Mouse (Mus musculus): ENCODE results near the gene Crybb1. TPM values are rescaled to one million over a fixed set of nuclear protein-coding genes. Genes with fewer than 3 reads are reported as not detected.

The Crybb1 gene
- polyA plus RNA-seq, 1 experiment: 0.40 TPM

DNA sequence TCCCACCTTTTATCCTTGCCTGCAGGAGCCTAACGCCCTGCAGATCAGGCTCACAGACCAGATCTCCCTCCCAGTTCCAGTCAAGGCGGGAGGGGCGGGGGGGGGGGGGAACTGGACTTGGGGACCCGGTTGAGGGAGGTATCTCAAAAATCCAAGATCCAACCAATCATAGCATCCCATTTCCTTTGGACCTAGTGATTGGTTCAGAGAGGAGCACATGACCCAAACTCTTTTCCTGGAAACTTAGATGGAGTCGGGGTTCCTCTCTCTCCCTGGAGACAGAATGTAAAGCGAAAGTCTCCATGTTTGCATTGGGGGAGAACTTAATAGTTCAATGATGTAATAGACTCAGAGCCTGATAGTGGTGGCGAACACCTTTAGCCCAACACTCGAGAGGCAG is 8.2 kb upstream of the Crybb1 start:
- H3K4me3 ChIP-seq (ENCODE audit: control insufficient read depth, insufficient read depth, low read length): no peak overlapping the region
- TF ChIP-seq POLR2A (IDR thresholded peaks at IDR 0.05; ENCODE audit: control insufficient read depth, extremely low read depth, insufficient read depth, low read length, poor library complexity) (no peak), CTCF (IDR thresholded peaks at IDR 0.05; ENCODE audit: borderline replicate concordance, control insufficient read depth, extremely low read depth, insufficient read depth, low read length, poor library complexity) (no peak)
- DNase-seq: no peak
- no peaks in the 10 kb centered on the region for H3K36me3 ChIP-seq (ENCODE audit: control insufficient read depth, insufficient read depth, low read length)
- 90% methylated on average over 8 of the region's 8 CpGs for WGBS
- no peaks in the 10 kb centered on the region for H3K27me3 ChIP-seq (ENCODE audit: control insufficient read depth, insufficient read depth, low read length)
- peaks cover under 1% of the 10 kb centered on the region; the same call in 1 of the 2 replicates for H3K4me1 ChIP-seq (replicated peaks; ENCODE audit: control insufficient read depth, insufficient read depth, low read length)
- no peak overlapping the region for H3K27ac ChIP-seq (ENCODE audit: control insufficient read depth, insufficient read depth, low read length)

GRCm38 (mm10) chr5:112249106-112249505 is 6.5 kb upstream of the Crybb1 start:
- Histone ChIP-seq H3K27ac (ENCODE audit: control insufficient read depth, insufficient read depth, low read length) (no peak overlapping the region), H3K36me3 (ENCODE audit: control insufficient read depth, insufficient read depth, low read length) (no peaks in the 10 kb centered on the region), H3K4me1 (replicated peaks; ENCODE audit: control insufficient read depth, insufficient read depth, low read length) (peaks cover 10% of the 10 kb centered on the region), H3K4me3 (ENCODE audit: control insufficient read depth, insufficient read depth, low read length) (no peak overlapping the region), H3K27me3 (ENCODE audit: control insufficient read depth, insufficient read depth, low read length) (no peaks in the 10 kb centered on the region)
- no peak for TF ChIP-seq CTCF (IDR thresholded peaks at IDR 0.05; ENCODE audit: borderline replicate concordance, control insufficient read depth, extremely low read depth, insufficient read depth, low read length, poor library complexity)
- TF ChIP-seq POLR2A (IDR thresholded peaks at IDR 0.05; ENCODE audit: control insufficient read depth, extremely low read depth, insufficient read depth, low read length, poor library complexity): no peak
- WGBS: 97% methylated on average over 11 of the region's 11 CpGs
- no peak for DNase-seq

DNA sequence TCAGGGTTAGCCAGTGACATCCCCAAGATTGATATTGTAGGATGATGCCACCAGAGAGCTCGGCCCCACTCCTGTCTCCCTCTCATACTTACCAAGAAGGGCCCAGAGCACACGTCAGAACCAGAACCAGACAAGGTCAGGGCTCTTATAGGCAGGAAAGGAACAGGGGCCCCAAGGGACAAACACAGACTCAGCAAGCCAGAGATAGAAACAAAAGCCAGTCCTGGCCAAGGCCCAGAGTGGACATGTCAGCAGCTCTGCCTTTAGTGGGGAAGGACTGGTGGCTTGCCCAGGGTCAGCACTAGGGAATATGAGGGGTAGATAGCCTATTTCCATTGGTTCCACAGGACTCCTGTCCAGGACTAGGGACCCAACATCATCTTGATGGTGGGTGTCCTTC is 3.2 kb upstream of the Crybb1 start, which contains the start of gene Cryba4:
Gene Cryba4, minus strand, starts transcription at position 119 of the 400 bp plus-strand sequence.
- no peak for DNase-seq
- Histone ChIP-seq H3K27me3 (ENCODE audit: control insufficient read depth, insufficient read depth, low read length) (no peaks in the 10 kb centered on the region), H3K4me1 (replicated peaks; ENCODE audit: control insufficient read depth, insufficient read depth, low read length) (peaks cover 13% of the 10 kb centered on the region), H3K36me3 (ENCODE audit: control insufficient read depth, insufficient read depth, low read length) (no peaks in the 10 kb centered on the region), H3K27ac (ENCODE audit: control insufficient read depth, insufficient read depth, low read length) (no peak within 1 kb of the TSS), H3K4me3 (ENCODE audit: control insufficient read depth, insufficient read depth, low read length) (no peak within 1 kb of the TSS)
- TF ChIP-seq CTCF (IDR thresholded peaks at IDR 0.05; ENCODE audit: borderline replicate concordance, control insufficient read depth, extremely low read depth, insufficient read depth, low read length, poor library complexity): no peak
- 92% methylated on average over 2 of the region's 2 CpGs for WGBS

GRCm38 (mm10) chr5:112253169-112253568 is 2.4 kb upstream of the Crybb1 start:
- no peak for DNase-seq
- Histone ChIP-seq H3K4me1 (replicated peaks; ENCODE audit: control insufficient read depth, insufficient read depth, low read length) (peaks cover 13% of the 10 kb centered on the region), H3K4me3 (ENCODE audit: control insufficient read depth, insufficient read depth, low read length) (no peak overlapping the region), H3K36me3 (ENCODE audit: control insufficient read depth, insufficient read depth, low read length) (no peaks in the 10 kb centered on the region), H3K27me3 (ENCODE audit: control insufficient read depth, insufficient read depth, low read length) (no peaks in the 10 kb centered on the region), H3K27ac (ENCODE audit: control insufficient read depth, insufficient read depth, low read length) (no peak overlapping the region)
- WGBS: 13% methylated on average over 8 of the region's 8 CpGs
- TF ChIP-seq POLR2A (IDR thresholded peaks at IDR 0.05; ENCODE audit: control insufficient read depth, extremely low read depth, insufficient read depth, low read length, poor library complexity) (no peak), CTCF (IDR thresholded peaks at IDR 0.05; ENCODE audit: borderline replicate concordance, control insufficient read depth, extremely low read depth, insufficient read depth, low read length, poor library complexity) (no peak)

DNA sequence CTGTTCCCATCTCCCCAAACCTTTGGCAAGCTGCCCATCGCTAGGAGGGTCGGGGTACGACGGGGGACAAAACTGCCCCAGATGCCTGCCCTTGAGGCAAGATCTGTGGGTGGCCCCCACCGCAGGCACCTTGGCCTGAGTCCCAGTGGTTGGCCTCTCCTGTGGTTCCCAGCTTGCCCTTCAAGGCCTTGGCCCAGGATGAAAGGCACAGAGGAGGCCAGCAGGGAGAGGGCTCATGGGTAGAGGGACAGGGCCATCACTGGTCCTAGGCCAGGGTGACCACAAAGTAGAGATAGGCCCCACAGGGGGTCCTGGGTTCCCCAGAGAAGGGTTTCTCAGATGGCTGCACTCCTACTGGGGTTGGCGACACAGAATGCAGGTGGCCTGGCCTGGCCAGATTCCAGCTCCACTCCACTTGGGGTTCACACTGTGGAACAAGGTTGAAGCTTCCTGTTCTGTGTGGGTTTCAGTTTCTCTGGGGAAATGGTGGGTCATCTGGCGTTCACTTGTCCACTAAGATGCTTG is 1.3 kb upstream of the Crybb1 start:
- TF ChIP-seq CTCF (IDR thresholded peaks at IDR 0.05; ENCODE audit: borderline replicate concordance, control insufficient read depth, extremely low read depth, insufficient read depth, low read length, poor library complexity): no peak
- TF ChIP-seq POLR2A (IDR thresholded peaks at IDR 0.05; ENCODE audit: control insufficient read depth, extremely low read depth, insufficient read depth, low read length, poor library complexity): no peak
- 31% methylated on average over 7 of the region's 7 CpGs for WGBS
- H3K27me3 ChIP-seq (ENCODE audit: control insufficient read depth, insufficient read depth, low read length): no peaks in the 10 kb centered on the region
- no peaks in the 10 kb centered on the region for H3K36me3 ChIP-seq (ENCODE audit: control insufficient read depth, insufficient read depth, low read length)
- H3K4me3 ChIP-seq (ENCODE audit: control insufficient read depth, insufficient read depth, low read length): no peak overlapping the region
- H3K4me1 ChIP-seq (replicated peaks; ENCODE audit: control insufficient read depth, insufficient read depth, low read length): peaks cover 13% of the 10 kb centered on the region
- no peak for DNase-seq
- no peak overlapping the region for H3K27ac ChIP-seq (ENCODE audit: control insufficient read depth, insufficient read depth, low read length)

DNA sequence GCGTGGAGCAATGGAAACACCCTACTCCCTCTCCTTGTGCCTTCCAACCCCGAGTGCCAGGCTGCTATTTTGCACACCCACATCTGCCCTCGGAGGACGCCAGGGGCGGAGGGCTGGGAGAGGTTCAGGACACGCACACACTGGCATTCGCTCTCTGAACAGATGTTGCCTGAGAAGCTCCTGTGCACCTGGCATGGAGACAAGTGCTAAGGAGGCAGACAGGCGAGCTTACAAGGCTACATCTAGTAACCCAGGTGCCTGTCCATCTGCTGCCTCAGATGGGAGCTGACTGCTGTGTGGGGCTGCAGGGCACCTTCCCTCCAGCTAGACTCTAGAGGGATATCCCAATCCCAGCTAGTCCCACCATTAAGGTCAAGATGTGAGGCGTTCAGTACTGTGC is 842 bp downstream of the Crybb1 start:
- DNase-seq: no peak
- no peaks in the 10 kb centered on the region for H3K36me3 ChIP-seq (ENCODE audit: control insufficient read depth, insufficient read depth, low read length)
- peaks cover 17% of the 10 kb centered on the region for H3K4me1 ChIP-seq (replicated peaks; ENCODE audit: control insufficient read depth, insufficient read depth, low read length)
- 44% methylated on average over 9 of the region's 9 CpGs for WGBS
- no peaks in the 10 kb centered on the region for H3K27me3 ChIP-seq (ENCODE audit: control insufficient read depth, insufficient read depth, low read length)
- no peak overlapping the region for H3K4me3 ChIP-seq (ENCODE audit: control insufficient read depth, insufficient read depth, low read length)
- H3K27ac ChIP-seq (ENCODE audit: control insufficient read depth, insufficient read depth, low read length): no peak overlapping the region
- TF ChIP-seq POLR2A (IDR thresholded peaks at IDR 0.05; ENCODE audit: control insufficient read depth, extremely low read depth, insufficient read depth, low read length, poor library complexity) (no peak), CTCF (IDR thresholded peaks at IDR 0.05; ENCODE audit: borderline replicate concordance, control insufficient read depth, extremely low read depth, insufficient read depth, low read length, poor library complexity) (no peak)

- Histone ChIP-seq H3K27me3 (ENCODE audit: control insufficient read depth, insufficient read depth, low read length) (no peaks in the 10 kb centered on the region), H3K27ac (ENCODE audit: control insufficient read depth, insufficient read depth, low read length) (no peak overlapping the region), H3K36me3 (ENCODE audit: control insufficient read depth, insufficient read depth, low read length) (no peaks in the 10 kb centered on the region), H3K4me1 (replicated peaks; ENCODE audit: control insufficient read depth, insufficient read depth, low read length) (peaks cover 14% of the 10 kb centered on the region), H3K4me3 (ENCODE audit: control insufficient read depth, insufficient read depth, low read length) (no peak overlapping the region)
- DNase-seq: no peak
- no peak for TF ChIP-seq POLR2A (IDR thresholded peaks at IDR 0.05; ENCODE audit: control insufficient read depth, extremely low read depth, insufficient read depth, low read length, poor library complexity)
- no peak for TF ChIP-seq CTCF (IDR thresholded peaks at IDR 0.05; ENCODE audit: borderline replicate concordance, control insufficient read depth, extremely low read depth, insufficient read depth, low read length, poor library complexity)
- WGBS: 88% methylated on average over 3 of the region's 3 CpGs
Measured at GRCm38 (mm10) chr5:112257896-112258295, 2.3 kb downstream of the Crybb1 start.
